Mouse (Mus musculus) kidney, postnatal 0 days (tissue): ENCODE data around the gene Tbc1d19. TPM values are rescaled to one million over a fixed set of nuclear protein-coding genes. Genes with fewer than 3 reads are reported as not detected.

Source experiments
- ATAC-seq: fragments of 200-750 bp; cut with Nextera tagmentation; replicated peaks from 2 replicates; pipeline ENCODE4 v1.8.0; 2017; ENCODE audit warnings: low read depth, moderate number of reproducible peaks, moderate TSS enrichment, moderate library complexity; ENCODE audit not compliant: low FRiP score
- DNase-seq: peaks from one replicate; pipeline ENCODE4 v3.0.0-alpha.2; 2016; ENCODE audit warnings: low spot score
- H3K27ac ChIP-seq: fragments of 300-500 bp; sonication (generic); 2 replicates; pipeline ENCODE4 v1.5.1; 2014; ENCODE audit warnings: mild to moderate bottlenecking
- H3K27me3 ChIP-seq: fragments of 300-500 bp; sonication (generic); 2 replicates; pipeline ENCODE4 v1.6.1; 2014; ENCODE audit warnings: low read length, mixed read lengths; ENCODE audit not compliant: insufficient read depth
- H3K36me3 ChIP-seq: fragments of 300-500 bp; sonication (generic); 2 replicates; pipeline ENCODE4 v1.6.1; 2014; ENCODE audit warnings: low read length, mixed read lengths; ENCODE audit not compliant: insufficient read depth
- H3K4me1 ChIP-seq: fragments of 300-500 bp; sonication (generic); replicated peaks from 2 replicates; pipeline ENCODE4 v1.6.1; 2014; ENCODE audit warnings: antibody characterized with exemption, low read length, mixed read lengths; ENCODE audit not compliant: insufficient read depth
- H3K4me2 ChIP-seq: fragments of 300-500 bp; sonication (generic); 2 replicates; pipeline ENCODE4 v1.6.1; 2014; ENCODE audit warnings: mild to moderate bottlenecking, low read length, moderate library complexity, mixed read lengths
- H3K4me3 ChIP-seq: fragments of 300-500 bp; sonication (generic); replicated peaks from 2 replicates; pipeline ENCODE4 v1.5.1; 2014; ENCODE audit warnings: low read depth, low read length
- H3K9ac ChIP-seq: fragments of 300-500 bp; sonication (generic); 2 replicates; pipeline ENCODE4 v1.6.1; 2014; ENCODE audit warnings: low read depth, low read length
- H3K9me3 ChIP-seq: fragments of 300-500 bp; sonication (generic); replicated peaks from 2 replicates; pipeline ENCODE4 v1.6.1; 2016; ENCODE audit warnings: low read length, inconsistent platforms, mixed read lengths
- CTCF ChIP-seq: IDR thresholded peaks from 2 replicates; pipeline ENCODE4 v1.5.1; 2016; ENCODE audit warnings: antibody characterized with exemption, low read depth, mild to moderate bottlenecking, moderate library complexity
- WGBS: fragments of 180-500 bp; shearing (Covaris S2); extraction: QIAGEN DNeasy Blood & Tissue Kit; methylation state at CpG from one replicate; pipeline ENCODE4 v1.1.7; 2014; 5-methylcytosine and 5-hydroxymethylcytosine counted together
- polyA plus RNA-seq: library from polyadenylated mRNA; unstranded; fragments of >200 nt; fragmentation: Nextera tagmentation; extraction: Ambion mirVana; gene quantifications from 2 replicates; pipeline ENCODE4 v1.2.1, GENCODE M21; 2015

Gene Tbc1d19
- polyA plus RNA-seq, 1 experiment from 2014 or later = 35.4 TPM

DNA sequence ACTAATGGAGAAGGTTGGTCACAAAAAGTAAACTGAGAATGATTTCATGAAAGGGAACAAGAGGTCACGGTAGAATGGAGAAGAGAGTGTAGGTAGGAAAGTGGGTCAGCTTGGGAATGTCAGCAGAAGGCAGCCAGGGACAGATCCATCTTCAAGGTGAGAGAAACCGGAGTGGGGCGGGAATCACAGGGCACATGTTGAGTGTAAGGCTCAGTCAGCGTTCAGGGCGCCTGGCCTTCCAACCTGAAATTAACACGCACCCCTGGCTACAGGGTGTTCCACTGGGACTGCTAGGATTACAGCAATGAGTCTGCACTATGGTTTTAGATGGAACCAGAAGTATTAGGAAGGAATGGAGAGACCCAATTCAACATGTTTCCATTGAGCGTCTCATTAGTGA lies 10.3 kb downstream of the Tbc1d19 start:
- no peak for ATAC-seq
- Histone ChIP-seq H3K27ac (no peak overlapping the region), H3K4me3 (no peak overlapping the region), H3K9me3 (no peaks in the 10 kb centered on the region), H3K9ac (no peak overlapping the region), H3K4me2 (no peak overlapping the region), H3K27me3 (no peaks in the 10 kb centered on the region), H3K4me1 (no peaks in the 10 kb centered on the region), H3K36me3 (no peaks in the 10 kb centered on the region)
- WGBS = 89% methylated on average over 7 of the region's 7 CpGs
- no peak for TF ChIP-seq CTCF
- DNase-seq = no peak

- no peaks in the 10 kb centered on the region for H3K27me3 ChIP-seq
- no peak overlapping the region for H3K27ac ChIP-seq
- TF ChIP-seq CTCF = no peak
- ATAC-seq = no peak
- H3K9me3 ChIP-seq = no peaks in the 10 kb centered on the region
- 52% methylated on average over 7 of the region's 7 CpGs for WGBS
- H3K4me1 ChIP-seq = no peaks in the 10 kb centered on the region
- DNase-seq = peak; percentile 28
- no peak overlapping the region for H3K4me2 ChIP-seq
- H3K36me3 ChIP-seq = peaks cover 7% of the 10 kb centered on the region; the same call in 1 of the 2 replicates
- H3K4me3 ChIP-seq = no peak overlapping the region
- no peak overlapping the region for H3K9ac ChIP-seq
These were observed 16.5 kb downstream of the Tbc1d19 start for GRCm38 (mm10) chr5:53825886-53826285.

GRCm38 (mm10) chr5:53834489-53834888 lies 25.1 kb downstream of the Tbc1d19 start:
- H3K27ac ChIP-seq = no peak overlapping the region
- H3K4me3 ChIP-seq = no peak overlapping the region
- no peaks in the 10 kb centered on the region for H3K9me3 ChIP-seq
- no peak for TF ChIP-seq CTCF
- no peak for ATAC-seq
- no peaks in the 10 kb centered on the region for H3K4me1 ChIP-seq
- DNase-seq = no peak
- 93% methylated on average over 4 of the region's 4 CpGs for WGBS
- H3K36me3 ChIP-seq = peaks cover 10% of the 10 kb centered on the region; the same call in 1 of the 2 replicates
- no peak overlapping the region for H3K4me2 ChIP-seq
- no peak overlapping the region for H3K9ac ChIP-seq
- no peaks in the 10 kb centered on the region for H3K27me3 ChIP-seq

DNA sequence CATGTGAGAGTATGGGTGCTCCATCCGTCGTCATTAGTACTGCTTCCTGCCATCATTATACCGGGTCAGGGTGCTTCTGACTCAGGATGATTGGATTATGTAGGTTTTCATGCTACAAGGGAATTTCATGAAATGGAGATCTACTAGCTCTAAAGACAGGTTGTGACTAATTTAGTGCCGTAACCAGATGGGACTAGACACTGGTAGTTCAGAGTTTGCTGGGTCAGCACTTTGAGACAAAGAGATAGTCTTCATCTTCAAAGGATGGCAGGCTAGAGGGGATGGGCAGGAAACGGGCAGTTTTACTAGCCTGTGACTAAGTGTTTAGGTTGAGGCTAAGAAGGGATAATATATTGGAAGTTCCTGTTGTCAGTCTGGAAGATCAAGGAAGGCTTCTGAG lies 31.9 kb downstream of the Tbc1d19 start:
- TF ChIP-seq CTCF = no peak
- no peaks in the 10 kb centered on the region for H3K9me3 ChIP-seq
- H3K4me1 ChIP-seq = no peaks in the 10 kb centered on the region
- no peak overlapping the region for H3K4me3 ChIP-seq
- no peak overlapping the region for H3K4me2 ChIP-seq
- H3K27ac ChIP-seq = no peak overlapping the region
- H3K27me3 ChIP-seq = no peaks in the 10 kb centered on the region
- 81% methylated on average over 5 of the region's 5 CpGs for WGBS
- ATAC-seq = no peak
- no peak for DNase-seq
- H3K36me3 ChIP-seq = 0 out of 2 replicates have a peak, but pooled peaks cover 2% of the 10 kb centered on the region
- H3K9ac ChIP-seq = no peak overlapping the region

GRCm38 (mm10) chr5:53848294-53848942 lies 39.0 kb downstream of the Tbc1d19 start:
- H3K4me3 ChIP-seq = no peak overlapping the region
- no peak for TF ChIP-seq CTCF
- ATAC-seq (no peak), DNase-seq (no peak)
- no peaks in the 10 kb centered on the region for H3K27me3 ChIP-seq
- 46% methylated on average over 2 of the region's 2 CpGs for WGBS
- H3K9ac ChIP-seq = no peak overlapping the region
- no peaks in the 10 kb centered on the region for H3K9me3 ChIP-seq
- no peak overlapping the region for H3K27ac ChIP-seq
- H3K4me2 ChIP-seq = no peak overlapping the region
- H3K36me3 ChIP-seq = no peaks in the 10 kb centered on the region
- no peaks in the 10 kb centered on the region for H3K4me1 ChIP-seq

DNA sequence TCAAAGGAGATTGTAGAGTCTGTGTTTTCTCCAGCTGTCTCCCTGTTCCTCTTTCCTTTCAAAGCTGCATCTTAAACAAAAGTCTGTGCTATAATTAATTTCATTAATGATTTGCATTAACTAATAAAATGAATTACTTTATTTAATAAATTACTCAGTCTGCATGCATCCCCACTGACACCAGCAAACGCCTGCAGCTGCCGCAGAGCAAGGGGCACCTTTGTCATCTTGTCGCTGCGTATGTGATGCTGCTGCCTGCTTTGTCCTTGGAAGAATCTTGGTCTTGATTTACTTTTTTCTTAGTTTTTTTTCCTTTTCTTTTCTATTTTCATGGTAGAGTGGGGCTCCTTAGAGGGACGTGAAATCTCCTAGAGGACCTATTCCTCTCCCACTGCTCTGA lies 43.2 kb downstream of the Tbc1d19 start:
- ATAC-seq (no peak), DNase-seq (no peak)
- Histone ChIP-seq H3K27me3 (no peaks in the 10 kb centered on the region), H3K36me3 (peaks cover 3% of the 10 kb centered on the region; the same call in 1 of the 2 replicates), H3K9ac (no peak overlapping the region), H3K27ac (no peak overlapping the region), H3K4me2 (no peak overlapping the region), H3K4me1 (no peaks in the 10 kb centered on the region), H3K9me3 (no peaks in the 10 kb centered on the region), H3K4me3 (no peak overlapping the region)
- WGBS = 87% methylated on average over 5 of the region's 5 CpGs
- no peak for TF ChIP-seq CTCF

GRCm38 (mm10) chr5:53854561-53854960 lies 45.2 kb downstream of the Tbc1d19 start:
- H3K4me1 ChIP-seq = no peaks in the 10 kb centered on the region
- H3K27me3 ChIP-seq = no peaks in the 10 kb centered on the region
- H3K9ac ChIP-seq = no peak overlapping the region
- H3K4me2 ChIP-seq = no peak overlapping the region
- peaks cover 6% of the 10 kb centered on the region; the same call in 1 of the 2 replicates for H3K36me3 ChIP-seq
- 91% methylated on average over 6 of the region's 6 CpGs for WGBS
- H3K9me3 ChIP-seq = no peaks in the 10 kb centered on the region
- no peak overlapping the region for H3K4me3 ChIP-seq
- ATAC-seq = no peak
- TF ChIP-seq CTCF = no peak
- H3K27ac ChIP-seq = no peak overlapping the region
- DNase-seq = no peak
